Mouse (Mus musculus): ENCODE measurements at regions not wholly inside any gene's neighbourhood (a gene's known extent, or its start where the extent isn't known, plus 50 kb on each side); places are given as distances from the start of the nearest gene placed in this dataset.

- WGBS, result 93% methylated on average over 2 of the region's 2 CpGs
- DNase-seq (ENCODE audit: low spot score), result no peak
- no peak overlapping the region for H3K27ac ChIP-seq (ENCODE audit: low read depth, low read length)
- no peaks in the 10 kb centered on the region for H3K9me3 ChIP-seq (ENCODE audit: low read length)
- H3K9ac ChIP-seq (replicated peaks; ENCODE audit: low read length, poor library complexity, severe bottlenecking), result no peak overlapping the region
- H3K36me3 ChIP-seq (ENCODE audit: insufficient read depth, low read length), result no peaks in the 10 kb centered on the region
- no peak overlapping the region for H3K4me2 ChIP-seq (ENCODE audit: low read depth, low read length, poor library complexity, severe bottlenecking)
- no peaks in the 10 kb centered on the region for H3K4me1 ChIP-seq (ENCODE audit: insufficient read depth, low read length)
- TF ChIP-seq CTCF (IDR thresholded peaks at IDR 0.05), result no peak
- ATAC-seq (ENCODE audit: low FRiP score), result no peak
- H3K27me3 ChIP-seq (ENCODE audit: insufficient read depth, low read length), result no peaks in the 10 kb centered on the region
- H3K4me3 ChIP-seq (ENCODE audit: low read depth, low read length), result no peak overlapping the region
Measured at GRCm38 (mm10) chr13:60004611-60005010, 172.6 kb downstream of the Gas1 start.

GRCm38 (mm10) chr13:60002098-60002497, 175.1 kb downstream of the Gas1 start:
- Histone ChIP-seq H3K4me3 (ENCODE audit: low read depth, low read length) (no peak overlapping the region), H3K36me3 (ENCODE audit: insufficient read depth, low read length) (no peaks in the 10 kb centered on the region), H3K27me3 (ENCODE audit: insufficient read depth, low read length) (no peaks in the 10 kb centered on the region), H3K9me3 (ENCODE audit: low read length) (no peaks in the 10 kb centered on the region), H3K9ac (replicated peaks; ENCODE audit: low read length, poor library complexity, severe bottlenecking) (no peak overlapping the region), H3K4me1 (ENCODE audit: insufficient read depth, low read length) (no peaks in the 10 kb centered on the region), H3K4me2 (ENCODE audit: low read depth, low read length, poor library complexity, severe bottlenecking) (no peak overlapping the region), H3K27ac (ENCODE audit: low read depth, low read length) (no peak overlapping the region)
- WGBS, result 91% methylated on average over 8 of the region's 8 CpGs
- no peak for TF ChIP-seq CTCF (IDR thresholded peaks at IDR 0.05)
- ATAC-seq (ENCODE audit: low FRiP score) (no peak), DNase-seq (ENCODE audit: low spot score) (no peak)

GRCm38 (mm10) chr13:60001637-60002036, 175.5 kb downstream of the Gas1 start:
- Histone ChIP-seq H3K9ac (replicated peaks; ENCODE audit: low read length, poor library complexity, severe bottlenecking) (no peak overlapping the region), H3K4me3 (ENCODE audit: low read depth, low read length) (no peak overlapping the region), H3K4me1 (ENCODE audit: insufficient read depth, low read length) (no peaks in the 10 kb centered on the region), H3K9me3 (ENCODE audit: low read length) (no peaks in the 10 kb centered on the region), H3K36me3 (ENCODE audit: insufficient read depth, low read length) (no peaks in the 10 kb centered on the region), H3K4me2 (ENCODE audit: low read depth, low read length, poor library complexity, severe bottlenecking) (no peak overlapping the region), H3K27me3 (ENCODE audit: insufficient read depth, low read length) (no peaks in the 10 kb centered on the region), H3K27ac (ENCODE audit: low read depth, low read length) (no peak overlapping the region)
- ATAC-seq (ENCODE audit: low FRiP score) (no peak), DNase-seq (ENCODE audit: low spot score) (no peak)
- TF ChIP-seq CTCF (IDR thresholded peaks at IDR 0.05), result no peak
- WGBS, result 66% methylated on average over 4 of the region's 4 CpGs

- WGBS, result 39% methylated on average over 8 of the region's 8 CpGs
- ATAC-seq (ENCODE audit: low FRiP score) (no peak), DNase-seq (ENCODE audit: low spot score) (peak; percentile 32)
- no peak for TF ChIP-seq CTCF (IDR thresholded peaks at IDR 0.05)
- H3K4me2 ChIP-seq (ENCODE audit: low read depth, low read length, poor library complexity, severe bottlenecking), result no peak overlapping the region
- H3K4me3 ChIP-seq (ENCODE audit: low read depth, low read length), result no peak overlapping the region
- H3K4me1 ChIP-seq (ENCODE audit: insufficient read depth, low read length), result no peaks in the 10 kb centered on the region
- no peaks in the 10 kb centered on the region for H3K9me3 ChIP-seq (ENCODE audit: low read length)
- H3K36me3 ChIP-seq (ENCODE audit: insufficient read depth, low read length), result no peaks in the 10 kb centered on the region
- H3K27ac ChIP-seq (ENCODE audit: low read depth, low read length), result no peak overlapping the region
- no peak overlapping the region for H3K9ac ChIP-seq (replicated peaks; ENCODE audit: low read length, poor library complexity, severe bottlenecking)
- no peaks in the 10 kb centered on the region for H3K27me3 ChIP-seq (ENCODE audit: insufficient read depth, low read length)
Measured at GRCm38 (mm10) chr13:60000618-60001347, 176.4 kb downstream of the Gas1 start.

GRCm38 (mm10) chr13:59997431-59997830, 174.5 kb upstream of the Tut7 start:
- WGBS, result 91% methylated on average over 3 of the region's 3 CpGs
- H3K9me3 ChIP-seq (ENCODE audit: low read length), result no peaks in the 10 kb centered on the region
- no peaks in the 10 kb centered on the region for H3K27me3 ChIP-seq (ENCODE audit: insufficient read depth, low read length)
- no peak for DNase-seq (ENCODE audit: low spot score)
- ATAC-seq (ENCODE audit: low FRiP score), result no peak
- H3K27ac ChIP-seq (ENCODE audit: low read depth, low read length), result no peak overlapping the region
- TF ChIP-seq CTCF (IDR thresholded peaks at IDR 0.05), result no peak
- H3K4me2 ChIP-seq (ENCODE audit: low read depth, low read length, poor library complexity, severe bottlenecking), result no peak overlapping the region
- no peak overlapping the region for H3K4me3 ChIP-seq (ENCODE audit: low read depth, low read length)
- H3K9ac ChIP-seq (replicated peaks; ENCODE audit: low read length, poor library complexity, severe bottlenecking), result no peak overlapping the region
- H3K4me1 ChIP-seq (ENCODE audit: insufficient read depth, low read length), result no peaks in the 10 kb centered on the region
- no peaks in the 10 kb centered on the region for H3K36me3 ChIP-seq (ENCODE audit: insufficient read depth, low read length)

GRCm38 (mm10) chr13:59996146-59996814, 173.3 kb upstream of the Tut7 start:
- DNase-seq (ENCODE audit: low spot score), result no peak
- Histone ChIP-seq H3K9ac (replicated peaks; ENCODE audit: low read length, poor library complexity, severe bottlenecking) (no peak overlapping the region), H3K4me1 (ENCODE audit: insufficient read depth, low read length) (no peaks in the 10 kb centered on the region), H3K27ac (ENCODE audit: low read depth, low read length) (no peak overlapping the region), H3K36me3 (ENCODE audit: insufficient read depth, low read length) (no peaks in the 10 kb centered on the region), H3K27me3 (ENCODE audit: insufficient read depth, low read length) (no peaks in the 10 kb centered on the region), H3K4me2 (ENCODE audit: low read depth, low read length, poor library complexity, severe bottlenecking) (no peak overlapping the region), H3K4me3 (ENCODE audit: low read depth, low read length) (no peak overlapping the region), H3K9me3 (ENCODE audit: low read length) (no peaks in the 10 kb centered on the region)
- no peak for TF ChIP-seq CTCF (IDR thresholded peaks at IDR 0.05)
- 71% methylated on average over 13 of the region's 13 CpGs for WGBS
- ATAC-seq (ENCODE audit: low FRiP score), result no peak
